Mouse (Mus musculus) 3134 (cell line): ENCODE measurements around the gene Rd3l.

ENCODE experiments used
- DNase-seq: peaks from one replicate; pipeline ENCODE4 v3.0.0-alpha.2; 2011; ENCODE audit warnings: low spot score; ENCODE audit not compliant: insufficient read length; ENCODE audit errors: extremely low read depth

Gene Rd3l

DNA sequence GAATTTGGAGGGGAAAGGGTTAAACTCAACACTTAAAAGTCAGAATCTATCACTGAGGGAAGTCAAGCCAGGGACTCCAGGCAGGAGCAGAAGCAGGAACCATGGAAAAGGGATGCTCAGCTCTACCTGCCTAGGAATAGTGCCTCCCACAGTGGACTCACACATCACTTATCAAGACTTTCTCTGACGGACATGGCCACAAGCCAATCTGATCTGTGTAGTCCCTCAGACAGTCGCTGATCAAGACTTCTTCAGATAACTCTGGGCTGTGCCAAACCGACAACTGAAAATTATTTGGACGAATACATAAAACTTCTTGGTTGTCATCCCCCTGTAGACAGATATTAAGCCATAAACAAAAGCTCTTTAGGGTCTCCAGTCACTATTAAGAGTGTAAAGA, 11.0 kb downstream of the Rd3l start:
- DNase-seq = no peak

DNA sequence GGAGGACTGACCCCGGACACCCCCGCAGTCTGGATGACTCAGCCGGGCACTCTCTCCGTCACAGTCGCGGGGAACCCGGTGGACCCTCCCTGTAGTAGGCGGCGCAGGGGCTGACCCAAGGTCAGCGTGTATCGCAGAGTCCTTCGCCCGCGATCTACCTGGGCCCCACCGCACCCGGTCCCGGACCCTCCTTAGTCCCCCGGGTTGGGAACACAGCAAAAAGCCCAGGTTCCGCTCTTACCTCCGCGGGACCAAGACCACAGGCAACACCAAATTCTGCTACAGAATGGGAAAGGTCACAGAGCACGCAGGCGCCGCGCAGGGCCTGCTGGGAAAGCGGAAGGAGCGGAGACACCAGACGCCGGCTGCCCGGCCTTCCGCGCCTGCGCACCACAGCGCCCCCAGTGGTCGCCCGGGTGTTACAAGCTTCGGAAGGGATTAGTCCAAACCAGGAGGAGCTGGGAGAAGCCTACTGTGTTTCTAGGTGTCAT, 14.4 kb downstream of the Rd3l start, which contains the start of gene Atp5mpl:
Gene Atp5mpl, minus strand, starts transcription at position 295 of the 491 bp plus-strand sequence.
- DNase-seq = peak; percentile 94

DNA sequence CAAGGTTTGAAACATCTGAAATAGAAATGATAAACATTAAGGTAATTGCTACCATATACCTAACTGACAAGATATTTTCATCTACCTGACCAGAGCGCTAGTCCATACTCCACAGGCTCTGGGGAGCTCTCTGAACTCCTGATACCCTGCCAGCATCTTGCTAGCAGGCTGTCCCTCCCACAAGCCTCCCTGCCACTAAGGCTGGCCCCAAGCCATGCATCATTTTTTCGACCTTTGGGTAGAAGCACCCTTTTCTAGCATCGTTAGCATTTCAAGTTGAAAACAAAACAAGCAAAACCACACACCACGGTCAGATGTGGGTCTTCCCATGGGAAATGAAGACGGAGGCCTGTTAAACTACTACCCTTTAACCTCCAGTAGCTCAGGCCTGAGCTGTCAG, 17.8 kb downstream of the Rd3l start:
- no peak for DNase-seq

DNA sequence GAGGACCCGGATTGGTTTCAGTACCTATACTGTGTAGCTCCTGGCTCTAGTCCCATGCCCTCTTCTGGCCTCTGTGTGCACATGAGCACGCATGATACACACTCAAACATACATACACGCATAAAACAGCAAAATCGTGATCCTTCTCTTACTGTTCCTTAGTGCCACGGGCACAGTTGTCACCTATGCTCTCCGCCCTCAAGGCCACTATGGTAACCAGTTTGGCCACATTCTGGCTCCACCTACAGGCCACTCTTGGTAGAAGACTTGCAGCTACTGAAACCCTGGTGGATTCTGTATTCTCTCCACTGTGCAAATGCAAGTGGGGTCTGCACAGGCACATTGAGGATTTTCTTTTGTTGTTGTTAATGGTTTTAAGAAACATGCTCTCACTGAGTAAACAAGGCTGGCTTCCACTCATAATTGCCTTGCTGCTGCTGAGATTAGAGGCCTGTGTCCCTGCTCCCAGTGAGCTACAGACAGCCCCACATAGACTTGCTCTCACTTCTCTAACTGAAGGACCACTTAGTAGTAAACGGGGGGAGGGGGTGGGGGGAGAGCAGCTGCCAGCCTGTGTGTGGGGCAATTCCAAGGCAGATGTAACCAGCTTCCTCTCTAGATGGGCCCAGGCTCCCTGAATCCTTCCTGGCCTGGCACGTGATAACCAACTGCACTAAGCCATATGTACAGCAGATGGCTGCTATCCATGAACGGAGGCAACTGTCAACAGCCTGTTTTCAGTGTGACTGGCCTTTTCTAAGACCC, 22.8 kb downstream of the Rd3l start:
- no peak for DNase-seq

DNA sequence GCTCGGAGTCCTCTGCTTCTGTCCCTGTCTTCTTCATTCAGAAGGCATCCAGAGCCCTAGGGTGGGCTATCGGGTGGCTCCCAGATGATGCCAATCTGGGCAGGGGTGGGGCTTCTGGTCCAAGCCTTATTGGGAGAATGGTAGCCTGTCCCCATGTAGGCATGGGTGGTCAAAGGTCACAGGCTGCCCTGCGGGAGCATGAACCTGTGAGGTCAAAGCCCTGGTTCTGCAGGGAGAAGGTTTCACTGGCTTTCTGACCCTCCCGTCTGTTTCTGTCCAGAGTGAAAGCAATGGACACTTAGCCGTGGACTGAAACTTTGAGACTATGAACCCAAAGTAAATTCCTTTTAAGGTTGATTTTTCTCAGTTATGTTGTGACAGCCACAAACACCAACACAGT, 24.9 kb downstream of the Rd3l start:
- DNase-seq = no peak

GRCm38 (mm10) chr12:111951701-111952100, 29.4 kb downstream of the Rd3l start:
- no peak for DNase-seq

DNA sequence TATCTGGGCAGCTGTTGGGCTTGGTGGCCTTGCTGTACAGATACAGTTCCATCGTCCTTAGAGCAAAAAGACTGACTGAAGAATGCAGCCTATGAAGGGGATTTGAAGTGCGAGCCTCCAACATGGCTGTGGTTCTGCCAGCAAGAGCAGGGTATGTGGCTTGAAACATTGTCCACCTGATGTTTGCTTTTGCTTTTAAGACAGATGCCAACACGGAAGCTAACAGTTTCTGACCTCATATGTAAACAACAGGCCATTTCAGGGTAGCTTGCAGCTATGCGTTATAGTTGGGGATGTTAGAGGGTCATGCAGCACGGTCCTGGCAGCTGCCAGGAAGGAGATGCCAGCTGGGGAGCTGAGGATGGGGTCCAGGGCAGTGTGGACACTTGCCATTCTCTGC, 30.6 kb downstream of the Rd3l start:
- no peak for DNase-seq

- DNase-seq = peak; percentile 53
Measured at GRCm38 (mm10) chr12:111946716-111947115, 34.4 kb downstream of the Rd3l start.

DNA sequence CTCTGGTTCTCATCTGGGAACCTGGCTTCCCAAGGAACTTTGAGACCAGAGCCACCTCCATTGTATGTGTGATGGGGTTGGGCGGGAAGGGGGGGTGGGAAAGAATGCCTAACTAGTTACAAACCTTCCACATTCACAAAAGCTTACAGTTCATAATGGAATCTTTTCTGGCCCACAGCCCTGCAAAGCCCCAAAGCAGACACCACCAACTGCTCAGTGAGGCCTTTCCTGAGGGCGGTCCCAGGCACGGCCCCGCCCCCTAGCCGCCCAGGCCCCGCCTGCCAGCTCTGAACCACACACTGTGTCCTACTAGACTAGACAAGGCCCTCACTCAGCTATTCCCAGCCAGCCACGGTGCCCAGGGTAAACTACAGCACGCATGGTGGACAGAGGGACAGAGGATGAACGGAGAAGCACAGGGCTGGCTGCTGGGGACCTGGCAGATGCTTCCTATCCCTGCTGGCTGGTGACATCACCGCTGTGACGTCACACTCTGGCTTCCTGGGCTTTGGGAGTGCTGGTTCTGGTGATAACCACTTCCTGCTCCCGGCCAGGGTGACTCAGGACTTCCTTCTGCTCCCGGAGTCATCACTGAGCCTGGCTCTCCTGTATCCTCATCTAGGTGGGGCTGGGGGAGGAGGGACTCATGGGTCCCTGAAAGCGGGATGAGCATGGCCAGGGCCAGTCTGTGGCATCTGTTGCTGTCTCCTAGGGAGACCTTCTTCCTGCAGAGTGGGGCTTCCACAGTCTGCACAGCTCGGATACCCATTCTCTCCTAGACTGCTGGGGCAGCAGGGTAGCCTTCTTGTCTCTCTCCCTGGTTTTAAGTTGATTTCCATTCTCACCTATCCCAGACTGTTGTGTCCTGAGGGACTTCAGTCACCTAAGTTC, 35.1 kb downstream of the Rd3l start:
- peak; percentile 44 for DNase-seq

DNA sequence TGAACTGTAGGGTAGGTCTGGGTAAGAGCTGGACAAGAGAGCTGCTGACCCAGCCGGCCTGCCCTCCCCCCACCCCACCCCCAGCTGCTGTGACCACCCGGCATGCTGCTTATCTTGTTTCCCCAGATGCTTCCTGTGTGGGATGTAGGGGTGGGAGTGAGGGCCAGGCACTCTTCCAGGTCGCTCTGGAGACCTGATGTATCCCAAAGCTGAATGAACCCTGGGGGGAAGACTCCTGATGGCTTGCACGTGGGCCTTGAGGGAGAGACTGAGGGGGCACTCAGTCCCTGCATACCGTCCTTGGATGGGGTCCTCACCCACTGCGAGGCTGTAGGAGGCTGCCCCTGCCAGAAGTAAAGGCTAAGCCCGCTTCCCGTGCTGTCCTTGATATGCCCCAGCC, 36.0 kb downstream of the Rd3l start:
- DNase-seq = no peak

- peak; percentile 52 for DNase-seq
Measured at GRCm38 (mm10) chr12:111944065-111944987, 36.8 kb downstream of the Rd3l start.

- peak; percentile 43 for DNase-seq
Measured at GRCm38 (mm10) chr12:111943421-111944064, 37.6 kb downstream of the Rd3l start.

DNA sequence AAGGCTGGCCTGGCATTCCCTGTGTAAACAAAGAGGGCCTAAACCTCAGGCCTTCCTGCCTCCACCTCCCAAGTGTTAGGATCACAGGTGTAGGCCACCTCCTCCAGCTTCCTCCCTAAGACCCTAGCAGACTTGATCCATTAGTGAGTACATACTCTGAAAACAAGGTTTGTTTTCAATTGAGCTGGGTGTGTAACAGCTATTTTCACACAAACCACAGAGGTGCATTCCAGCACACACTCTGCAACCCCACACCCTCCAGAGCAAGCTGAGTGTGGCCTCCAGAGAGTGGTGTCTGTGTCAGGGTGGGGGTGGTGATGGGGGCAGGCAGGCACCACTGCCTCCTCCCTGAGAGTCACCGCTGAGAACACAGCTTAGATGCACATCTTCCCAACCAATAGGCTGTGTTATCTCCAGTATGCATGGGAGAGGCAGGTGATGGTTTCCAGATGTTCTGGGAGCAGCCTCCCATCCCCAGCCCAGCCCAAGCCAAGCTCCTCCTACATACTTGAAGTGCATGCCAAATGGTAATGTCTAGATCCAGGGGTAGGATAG, 42.4 kb downstream of the Rd3l start:
- no peak for DNase-seq

GRCm38 (mm10) chr12:111936706-111937550, 44.2 kb downstream of the Rd3l start:
- DNase-seq = no peak

DNA sequence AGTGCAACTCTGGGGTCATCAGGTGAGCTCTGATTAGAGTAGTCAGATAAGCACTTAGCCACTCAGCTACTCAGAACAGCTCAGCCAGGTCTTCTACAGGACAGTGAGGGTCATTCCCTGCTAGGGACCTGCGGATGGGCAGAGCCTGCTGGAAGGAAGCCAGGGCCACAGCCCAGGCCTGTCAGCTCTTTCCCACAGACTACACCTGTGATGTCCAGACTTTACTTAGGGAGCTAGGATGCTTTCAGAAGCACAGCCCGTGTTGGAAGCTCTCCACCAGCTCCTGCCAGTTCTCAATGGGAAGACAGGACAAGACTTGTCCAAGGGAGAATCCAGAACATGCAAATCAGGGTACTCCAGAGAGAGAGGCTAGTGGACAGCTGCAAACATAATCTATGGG, 47.1 kb downstream of the Rd3l start:
- DNase-seq = no peak

GRCm38 (mm10) chr12:111933032-111933704, 47.9 kb downstream of the Rd3l start:
- DNase-seq = peak; percentile 78

DNA sequence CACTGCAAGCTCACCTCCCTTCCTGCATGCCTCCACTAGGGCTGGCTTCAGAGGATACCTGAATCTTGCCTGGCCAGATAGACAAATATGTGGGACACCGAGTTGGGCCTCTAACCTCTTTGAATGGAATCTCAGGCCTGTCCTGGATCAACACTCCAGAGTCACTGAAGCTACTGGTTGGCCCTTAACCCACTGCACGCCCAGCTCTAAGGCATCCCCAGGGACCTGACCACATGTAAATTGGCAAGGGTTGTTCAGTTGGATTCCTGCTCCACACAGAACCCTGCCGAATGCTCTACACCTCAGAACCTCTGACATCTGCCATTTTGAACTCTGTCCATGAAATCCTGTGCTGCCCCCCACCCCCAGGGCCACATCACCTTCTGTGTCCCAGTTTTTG, 48.6 kb downstream of the Rd3l start:
- DNase-seq = peak; percentile 67

DNA sequence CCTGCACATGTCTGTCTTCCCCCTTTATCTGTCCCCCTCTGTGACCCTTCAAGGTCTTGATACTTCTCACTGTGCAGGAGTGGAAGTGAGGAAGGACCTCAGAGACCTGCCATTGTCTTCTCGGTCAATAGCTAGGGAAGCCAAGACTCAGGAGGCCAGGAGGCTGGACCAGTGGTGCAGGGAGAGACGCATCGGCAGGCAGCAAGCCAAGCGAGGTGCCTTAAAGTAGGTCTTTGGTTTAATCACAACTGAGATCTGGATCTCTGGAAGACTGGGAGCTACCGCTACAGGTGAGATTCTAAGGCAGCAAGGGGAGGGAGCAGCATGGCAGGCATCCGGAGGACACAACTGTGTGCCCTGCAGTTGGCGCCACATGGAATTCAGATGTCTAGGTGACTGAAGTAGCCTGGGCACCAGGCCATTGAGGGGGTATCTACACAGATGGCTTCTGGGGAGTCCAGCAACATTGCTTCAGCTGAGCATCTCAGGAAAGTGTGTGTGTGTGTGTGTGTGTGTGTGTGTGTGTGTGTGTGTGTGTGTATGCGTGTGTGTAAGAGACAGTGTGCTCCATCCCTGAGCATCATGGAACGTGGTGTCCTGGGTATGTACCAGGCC, 49.6 kb downstream of the Rd3l start:
- DNase-seq = no peak
